Mouse (Mus musculus) regulatory T cell (primary cell): ENCODE results near the gene Rnf39.

ENCODE experiments used
- in situ Hi-C: fragments of 300-600 bp; cut with MboI, MseI; formaldehyde crosslinking; loops from one replicate; pipeline ENCODE4 v1.15.1; 2025; ENCODE audit warnings: high pct_unique_total_duplicates

Rnf39 gene

GRCm38 (mm10) chr17:36942791-36943471 is at the start of gene Rnf39:
Gene Rnf39 (plus strand): TSS chr17:36942918.
- in situ Hi-C loops, result no loop called here

GRCm38 (mm10) chr17:36893387-36893786 is 49.3 kb upstream of the Rnf39 start:
- in situ Hi-C loops, result no loop called here

- in situ Hi-C loops, result no loop called here
Observed at GRCm38 (mm10) chr17:36896583-36896982, 46.1 kb upstream of the Rnf39 start.

- in situ Hi-C loops, result no loop called here
Observed at GRCm38 (mm10) chr17:36897065-36897464, 45.7 kb upstream of the Rnf39 start.

- in situ Hi-C loops, result no loop called here
Observed at GRCm38 (mm10) chr17:36897552-36898205, 45.0 kb upstream of the Rnf39 start, which contains the start of gene Trim31. Gene Trim31 (plus strand): TSS chr17:36898118.

- in situ Hi-C loops, result no loop called here
Observed at GRCm38 (mm10) chr17:36899376-36899775, 43.3 kb upstream of the Rnf39 start.

GRCm38 (mm10) chr17:36900001-36900400 is 42.7 kb upstream of the Rnf39 start:
- in situ Hi-C loops, result no loop called here

- in situ Hi-C loops, result no loop called here
Observed at GRCm38 (mm10) chr17:36900691-36901090, 42.0 kb upstream of the Rnf39 start.

GRCm38 (mm10) chr17:36903651-36904050 is 39.1 kb upstream of the Rnf39 start:
- in situ Hi-C loops, result no loop called here

GRCm38 (mm10) chr17:36908235-36908634 is 34.5 kb upstream of the Rnf39 start:
- in situ Hi-C loops, result loop anchor here (5.0 kb wide), 1 partner anchor 294 kb away; the partner anchor contains the start of gene Olfr94

- in situ Hi-C loops, result loop anchor here (5.0 kb wide), 1 partner anchor 292 kb away; the partner anchor contains the start of gene Olfr94
Observed at GRCm38 (mm10) chr17:36909802-36910201, 32.9 kb upstream of the Rnf39 start.

GRCm38 (mm10) chr17:36912031-36912430 is 30.7 kb upstream of the Rnf39 start:
- in situ Hi-C loops, result no loop called here

GRCm38 (mm10) chr17:36914108-36914507 is 28.6 kb upstream of the Rnf39 start:
- in situ Hi-C loops, result no loop called here

- in situ Hi-C loops, result no loop called here
Observed at GRCm38 (mm10) chr17:36915076-36915475, 27.6 kb upstream of the Rnf39 start.

GRCm38 (mm10) chr17:36920239-36920638 is 22.5 kb upstream of the Rnf39 start:
- in situ Hi-C loops, result loop anchor here (5.0 kb wide), 1 partner anchor 67 kb away; the partner anchor contains the start of gene H2-M5

- in situ Hi-C loops, result loop anchor here (5.0 kb wide), 1 partner anchor 65 kb away; the partner anchor contains the start of gene H2-M5
Observed at GRCm38 (mm10) chr17:36922715-36923114, 20.0 kb upstream of the Rnf39 start.

- in situ Hi-C loops, result loop anchor here (5.0 kb wide), 1 partner anchor 64 kb away; the partner anchor contains the start of gene H2-M5
Observed at GRCm38 (mm10) chr17:36923491-36923890, 19.2 kb upstream of the Rnf39 start.

GRCm38 (mm10) chr17:36927496-36928120 is 15.1 kb upstream of the Rnf39 start:
- in situ Hi-C loops, result no loop called here

GRCm38 (mm10) chr17:36929236-36929932 is 13.3 kb upstream of the Rnf39 start:
- in situ Hi-C loops, result no loop called here

GRCm38 (mm10) chr17:36930233-36930632 is 12.5 kb upstream of the Rnf39 start:
- in situ Hi-C loops, result no loop called here

GRCm38 (mm10) chr17:36931130-36931529 is 11.6 kb upstream of the Rnf39 start:
- in situ Hi-C loops, result no loop called here

GRCm38 (mm10) chr17:36931806-36932205 is 10.9 kb upstream of the Rnf39 start:
- in situ Hi-C loops, result no loop called here
